Mouse (Mus musculus): Measurements from ENCODE around the gene Atxn3.
"Not testable (repeated sequence)": the region's sequence is repeated elsewhere in the genome, so short reads cannot be mapped to it uniquely, and the experiment has no call there.

Gene Atxn3

DNA sequence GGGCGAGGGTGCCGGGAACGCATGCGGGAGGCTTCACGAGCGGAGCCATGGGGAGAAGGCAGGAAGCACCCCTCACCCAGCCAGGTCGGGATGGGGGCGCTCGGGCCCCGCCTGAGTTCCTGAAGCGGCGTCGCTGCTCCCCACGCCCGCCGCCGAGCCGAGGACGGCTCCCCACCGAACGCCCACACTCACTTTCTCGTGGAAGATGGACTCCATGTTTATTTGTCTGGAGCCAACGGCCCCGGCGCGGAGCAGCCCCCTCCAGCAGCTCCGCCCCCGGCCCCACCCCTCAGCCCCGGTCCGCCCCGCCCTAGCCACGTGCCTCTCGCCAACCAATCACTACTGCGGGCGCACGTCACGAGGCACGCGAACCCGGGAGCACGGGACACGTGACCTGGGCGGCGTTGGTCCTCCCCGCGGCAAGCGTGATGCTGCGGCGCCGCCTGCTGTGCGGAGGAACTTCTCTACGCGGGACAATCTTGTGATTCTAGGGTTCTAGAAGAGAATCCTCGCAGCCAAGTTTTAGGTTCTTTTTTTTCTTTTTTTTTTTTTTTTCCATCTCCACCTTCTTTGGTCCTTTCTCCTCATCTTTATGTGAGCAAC is at the start of gene Atxn3:
TSS of gene Atxn3 (minus strand) at position 305 of the 603 bp plus-strand sequence.
- peak; percentile 99 for DNase-seq (ENCODE audit: low read depth, low spot score)

DNA sequence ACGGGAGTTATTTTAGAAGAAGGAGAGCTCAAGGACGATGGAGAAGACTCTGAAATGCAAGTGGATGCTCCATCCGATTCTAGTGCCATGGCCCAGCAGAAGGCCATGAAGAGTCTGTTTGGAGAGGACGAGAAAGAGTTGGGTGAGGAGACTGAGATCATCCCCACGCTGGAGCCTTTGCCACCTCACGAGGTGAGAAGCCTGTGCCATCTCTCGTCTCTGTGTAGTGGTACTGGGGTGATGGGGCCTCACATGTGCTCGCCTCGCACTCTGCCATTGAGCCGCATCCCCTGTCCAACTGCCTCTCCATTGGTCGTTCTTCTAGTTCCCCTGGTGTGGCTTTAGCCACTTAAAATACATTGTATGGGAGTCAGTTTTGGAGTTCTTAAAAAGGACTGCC is 42.7 kb upstream of the Atxn3 start:
- DNase-seq (ENCODE audit: low read depth, low spot score), result no peak

DNA sequence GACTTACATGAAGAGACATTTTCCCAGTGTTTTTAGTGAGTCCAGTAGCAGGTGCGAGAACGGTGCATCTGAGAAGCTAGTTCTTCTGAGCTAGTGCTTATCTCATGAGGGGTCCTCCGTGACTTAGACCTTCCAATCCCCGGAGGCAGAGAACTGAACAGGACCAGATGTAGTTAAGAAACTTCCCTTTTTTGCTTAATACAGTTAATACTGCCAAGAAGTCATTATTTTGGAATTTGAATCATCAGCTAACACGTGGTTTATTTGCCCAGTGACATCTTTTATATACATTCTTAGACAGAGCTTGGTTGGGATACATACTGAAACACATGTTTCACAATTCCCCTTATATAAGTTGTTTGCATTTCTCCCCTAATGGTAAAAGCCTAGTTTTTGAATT is 40.9 kb upstream of the Atxn3 start:
- DNase-seq (ENCODE audit: low read depth, low spot score), result no peak

DNA sequence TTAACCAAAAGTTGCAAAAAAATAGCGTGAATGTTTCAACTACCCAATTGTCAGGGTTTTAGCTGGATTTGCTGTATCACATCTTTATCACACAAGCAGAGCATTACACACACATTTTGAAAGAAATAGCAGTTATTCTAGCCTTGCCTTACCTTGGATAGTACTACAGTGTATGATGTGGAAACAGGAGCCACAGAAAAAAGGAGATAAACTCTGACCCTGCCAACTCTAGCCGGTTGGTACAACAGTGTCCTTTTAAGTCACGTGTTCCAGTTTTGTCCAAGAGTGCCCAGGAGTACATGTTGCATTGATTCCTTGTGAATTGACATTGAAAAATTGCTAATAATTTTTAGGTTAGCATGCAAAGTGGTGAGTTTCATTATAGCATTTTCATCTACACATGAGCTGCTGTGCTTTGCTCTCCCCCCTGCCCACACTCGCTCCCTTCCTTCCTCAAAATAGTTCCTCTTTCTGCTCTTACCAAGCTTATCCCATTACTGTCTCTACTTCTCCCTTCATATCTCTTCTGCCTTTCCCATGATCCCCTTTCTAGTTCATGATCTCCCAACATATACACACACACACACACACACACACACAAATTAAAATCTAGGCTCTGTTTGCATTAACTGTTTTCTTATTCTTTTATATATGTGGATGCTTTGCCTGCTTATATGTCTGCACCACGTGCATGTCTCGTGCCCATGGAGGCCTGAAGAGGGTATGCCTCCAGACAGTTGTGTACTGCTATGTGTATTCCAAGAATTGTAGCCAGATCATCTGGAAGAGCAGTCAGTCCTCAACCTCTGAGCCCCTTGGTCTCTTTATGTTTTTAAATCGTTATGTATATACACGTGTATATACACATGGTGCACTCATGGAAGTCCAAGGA is 36.8 kb upstream of the Atxn3 start:
- DNase-seq (ENCODE audit: low read depth, low spot score), result no peak

DNA sequence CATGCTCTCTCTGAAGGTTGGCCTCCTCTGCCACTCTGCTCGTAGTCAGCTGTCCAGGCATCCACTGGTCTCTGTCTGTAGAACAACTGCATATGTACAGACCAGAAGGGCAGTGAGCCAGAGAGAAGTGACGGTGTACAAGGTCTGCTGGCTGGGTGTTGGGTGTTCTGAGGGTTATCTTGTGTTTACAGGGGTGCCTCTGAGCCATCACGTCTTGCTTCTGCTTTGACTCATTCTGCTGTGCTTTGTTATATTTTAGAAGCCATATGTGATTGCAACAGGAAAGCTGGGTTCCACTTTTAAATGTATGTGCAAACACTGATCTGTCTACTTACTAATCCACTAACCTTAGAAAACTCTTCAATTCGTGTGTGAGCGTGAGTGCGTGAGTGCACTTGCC is 29.6 kb upstream of the Atxn3 start:
- no peak for DNase-seq (ENCODE audit: low read depth, low spot score)

DNA sequence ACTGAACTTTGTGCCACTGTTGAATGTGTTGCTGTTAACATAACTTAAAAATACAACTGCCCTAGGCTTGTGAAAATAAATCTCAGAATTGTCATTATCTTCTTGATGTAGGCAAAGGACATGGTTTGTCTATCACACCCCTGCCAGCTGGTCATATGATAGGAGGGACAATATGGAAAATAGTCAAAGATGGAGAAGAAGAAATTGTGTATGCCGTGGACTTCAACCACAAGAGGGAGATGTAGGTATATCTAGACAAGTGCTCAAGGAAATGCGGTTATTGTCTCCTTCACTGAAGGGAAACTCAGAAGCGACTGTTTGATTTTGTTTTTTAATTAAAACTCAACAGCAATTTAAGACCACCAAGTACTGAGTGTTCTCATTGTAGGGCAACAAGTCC is 27.1 kb upstream of the Atxn3 start:
- DNase-seq (ENCODE audit: low read depth, low spot score), result peak; percentile 58

DNA sequence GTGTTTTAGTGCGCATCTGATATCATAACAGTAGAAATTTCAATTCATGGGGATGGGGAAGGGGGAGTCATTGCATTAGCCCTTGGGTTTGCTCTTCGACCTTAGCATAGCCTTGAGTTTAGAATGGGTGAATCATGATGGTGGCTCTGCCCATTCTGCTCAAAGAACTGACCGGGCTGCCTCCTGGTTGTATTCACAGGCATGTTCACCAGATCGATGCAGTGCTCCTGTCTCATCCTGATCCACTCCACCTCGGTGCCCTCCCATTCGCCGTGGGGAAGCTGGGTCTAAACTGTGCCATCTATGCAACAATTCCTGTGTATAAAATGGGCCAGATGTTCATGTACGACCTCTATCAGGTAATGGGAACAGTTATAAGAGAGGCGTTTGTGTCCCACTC is 24.9 kb upstream of the Atxn3 start:
- no peak for DNase-seq (ENCODE audit: low read depth, low spot score)

DNA sequence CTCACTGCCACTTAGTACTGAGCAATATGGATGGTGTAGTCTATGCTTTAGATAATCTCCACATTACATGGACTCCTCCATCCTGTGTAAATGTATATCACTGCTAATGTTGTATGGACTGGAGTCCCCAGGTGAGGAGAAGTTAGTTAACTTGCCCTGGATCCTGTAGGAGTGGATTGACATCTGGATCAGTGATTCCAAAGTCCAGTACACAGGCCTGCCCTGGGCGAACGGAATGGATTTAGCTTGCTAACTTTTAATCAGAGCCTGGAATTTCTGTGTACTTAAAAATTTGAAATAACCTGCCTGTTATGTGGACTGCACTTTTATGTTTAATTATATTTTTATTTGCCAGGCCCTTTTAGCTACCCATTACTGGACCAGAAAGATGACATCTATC is 23.5 kb upstream of the Atxn3 start:
- no peak for DNase-seq (ENCODE audit: low read depth, low spot score)

DNA sequence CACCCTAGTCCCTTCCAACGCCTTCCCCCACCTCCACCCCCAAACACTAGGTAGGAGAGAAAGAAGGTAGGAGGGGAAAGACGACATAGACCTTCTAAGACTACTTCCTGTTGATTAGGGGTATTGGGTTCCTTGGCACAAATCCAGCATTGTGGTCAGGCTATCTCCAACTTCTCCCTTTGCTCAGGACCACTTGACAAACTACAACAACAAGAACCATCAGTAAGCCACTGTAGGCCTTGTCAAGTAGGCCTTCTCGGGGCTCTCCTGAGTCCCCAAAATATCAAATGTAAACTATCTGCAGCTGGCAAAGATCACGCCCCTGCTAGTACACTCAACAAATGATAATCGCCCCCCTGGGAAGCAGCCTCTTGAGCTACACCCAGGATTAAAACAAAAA is 22.2 kb upstream of the Atxn3 start:
- DNase-seq (ENCODE audit: low read depth, low spot score), result peak; percentile 15

DNA sequence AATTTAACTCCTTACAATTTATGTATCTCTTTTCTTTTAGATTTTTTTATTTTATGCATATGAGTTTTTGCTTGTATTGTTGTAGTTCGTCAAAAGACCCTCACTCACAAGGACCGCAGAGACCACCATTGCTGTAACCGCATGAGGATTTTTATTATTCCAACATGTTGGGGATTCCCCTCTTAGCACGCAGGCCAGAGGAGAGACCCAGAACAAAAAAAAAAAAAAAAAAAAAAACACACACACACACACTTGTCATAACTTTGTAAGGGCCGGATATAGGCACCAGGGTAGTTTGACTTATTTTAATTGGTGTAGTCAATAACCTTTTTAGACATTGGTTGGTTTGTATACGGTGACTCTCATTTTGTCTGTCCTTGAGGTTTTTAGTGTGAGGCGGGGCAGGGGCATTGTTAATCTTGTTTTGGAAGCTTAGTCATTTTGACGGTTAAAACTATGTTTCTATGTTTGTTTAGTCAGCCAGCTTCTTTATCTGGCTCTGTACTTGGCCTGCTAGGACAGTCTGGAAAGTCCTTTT is 21.2 kb upstream of the Atxn3 start:
- no peak for DNase-seq (ENCODE audit: low read depth, low spot score)

DNA sequence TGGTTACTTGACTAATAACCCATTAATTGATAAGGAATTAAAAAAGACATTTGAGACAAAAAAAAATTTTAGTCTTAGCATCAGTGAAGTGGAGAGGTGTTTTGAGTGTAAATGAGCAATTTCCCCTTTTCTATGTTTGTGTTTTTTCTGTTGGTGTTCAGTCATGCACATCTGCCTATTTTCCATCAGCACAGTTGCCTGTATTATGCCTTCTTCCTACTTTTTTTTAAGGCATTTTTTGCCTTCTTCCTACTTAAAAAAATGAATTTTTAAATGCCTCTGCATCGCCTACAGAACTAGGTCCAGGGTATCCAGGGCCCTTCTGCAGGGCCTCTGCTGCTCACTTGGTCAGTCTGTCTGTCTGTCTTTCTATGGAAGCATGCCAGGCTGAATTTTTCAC is 20.5 kb upstream of the Atxn3 start:
- no peak for DNase-seq (ENCODE audit: low read depth, low spot score)

DNA sequence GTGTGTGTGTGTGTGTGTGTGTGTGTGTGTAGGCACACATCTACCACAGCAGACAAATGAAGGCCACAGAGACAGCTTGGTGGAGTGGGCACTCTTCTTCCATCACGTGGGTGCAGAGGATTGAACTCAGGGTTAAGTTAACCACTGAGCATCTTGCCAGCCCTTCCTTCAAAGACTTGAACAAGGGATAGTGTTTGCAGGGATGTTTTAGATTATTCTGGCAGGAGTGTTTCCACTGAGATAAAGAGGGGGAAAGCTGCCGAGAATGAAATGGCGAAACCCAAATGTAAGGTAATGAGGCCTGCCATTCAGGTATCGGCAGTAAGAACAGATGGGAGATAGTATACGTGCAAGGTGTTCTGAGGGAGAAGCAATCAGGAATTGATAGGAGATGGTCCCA is 20.1 kb upstream of the Atxn3 start:
- DNase-seq (ENCODE audit: low read depth, low spot score), result no peak

DNA sequence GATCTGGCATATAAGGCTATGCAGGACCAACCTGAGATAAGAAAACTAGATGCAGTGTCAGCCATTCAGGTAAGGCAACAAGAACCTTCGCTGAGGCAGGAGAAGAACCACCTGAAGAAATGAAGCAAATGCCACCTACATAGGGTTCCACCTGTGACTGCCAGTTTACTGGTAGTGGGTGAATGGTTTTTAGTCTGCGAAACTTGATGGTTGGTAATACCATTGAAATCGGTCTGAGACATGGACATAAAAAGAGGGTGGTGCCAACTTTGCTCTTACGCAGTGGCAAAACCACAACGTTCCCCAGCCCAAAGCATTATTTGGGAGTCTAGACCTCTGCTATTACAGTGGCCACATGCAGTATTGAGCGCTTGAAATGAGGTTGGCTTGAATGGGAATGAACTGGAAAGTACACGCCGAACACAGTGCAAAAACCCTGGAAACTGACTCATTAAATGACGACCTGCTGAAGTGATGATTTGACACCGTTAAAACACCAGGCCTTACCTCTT is 19.4 kb upstream of the Atxn3 start:
- no peak for DNase-seq (ENCODE audit: low read depth, low spot score)

DNA sequence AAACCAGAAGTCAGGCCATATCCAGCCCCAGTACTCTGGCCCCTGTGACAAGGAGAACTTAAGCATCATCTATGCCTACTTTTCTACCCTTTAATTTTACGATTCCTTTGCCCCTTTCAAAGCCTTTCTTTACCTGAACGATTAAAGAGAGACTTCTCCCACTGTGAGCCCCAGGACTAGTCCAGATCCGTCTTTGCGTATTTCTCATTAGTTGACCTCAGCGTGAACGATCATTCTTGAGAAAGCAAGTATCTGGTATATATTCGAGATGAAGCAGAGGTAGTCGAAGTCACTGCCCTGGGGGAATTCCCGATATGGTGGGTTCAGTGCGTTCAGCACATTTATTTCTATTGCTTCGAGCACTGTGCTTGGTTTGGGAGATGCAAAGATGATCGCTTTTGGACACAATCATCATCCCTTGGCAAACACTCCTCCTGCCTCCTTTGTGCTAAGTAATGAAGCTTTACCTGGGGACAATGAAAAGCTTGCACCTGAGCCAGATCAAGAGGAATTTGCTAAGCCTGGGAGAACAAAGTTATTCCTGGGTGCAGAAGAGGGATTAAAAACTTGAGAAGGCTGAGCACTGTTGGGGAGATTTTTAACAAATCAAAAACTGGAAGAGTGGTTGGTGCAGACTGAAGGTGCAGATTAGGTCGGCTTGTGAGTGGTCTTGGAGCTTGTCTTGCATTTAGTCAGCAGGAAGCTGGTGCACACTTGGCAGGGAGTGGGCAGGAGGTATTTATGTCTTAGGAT is 18.8 kb upstream of the Atxn3 start:
- DNase-seq (ENCODE audit: low read depth, low spot score), result no peak

DNA sequence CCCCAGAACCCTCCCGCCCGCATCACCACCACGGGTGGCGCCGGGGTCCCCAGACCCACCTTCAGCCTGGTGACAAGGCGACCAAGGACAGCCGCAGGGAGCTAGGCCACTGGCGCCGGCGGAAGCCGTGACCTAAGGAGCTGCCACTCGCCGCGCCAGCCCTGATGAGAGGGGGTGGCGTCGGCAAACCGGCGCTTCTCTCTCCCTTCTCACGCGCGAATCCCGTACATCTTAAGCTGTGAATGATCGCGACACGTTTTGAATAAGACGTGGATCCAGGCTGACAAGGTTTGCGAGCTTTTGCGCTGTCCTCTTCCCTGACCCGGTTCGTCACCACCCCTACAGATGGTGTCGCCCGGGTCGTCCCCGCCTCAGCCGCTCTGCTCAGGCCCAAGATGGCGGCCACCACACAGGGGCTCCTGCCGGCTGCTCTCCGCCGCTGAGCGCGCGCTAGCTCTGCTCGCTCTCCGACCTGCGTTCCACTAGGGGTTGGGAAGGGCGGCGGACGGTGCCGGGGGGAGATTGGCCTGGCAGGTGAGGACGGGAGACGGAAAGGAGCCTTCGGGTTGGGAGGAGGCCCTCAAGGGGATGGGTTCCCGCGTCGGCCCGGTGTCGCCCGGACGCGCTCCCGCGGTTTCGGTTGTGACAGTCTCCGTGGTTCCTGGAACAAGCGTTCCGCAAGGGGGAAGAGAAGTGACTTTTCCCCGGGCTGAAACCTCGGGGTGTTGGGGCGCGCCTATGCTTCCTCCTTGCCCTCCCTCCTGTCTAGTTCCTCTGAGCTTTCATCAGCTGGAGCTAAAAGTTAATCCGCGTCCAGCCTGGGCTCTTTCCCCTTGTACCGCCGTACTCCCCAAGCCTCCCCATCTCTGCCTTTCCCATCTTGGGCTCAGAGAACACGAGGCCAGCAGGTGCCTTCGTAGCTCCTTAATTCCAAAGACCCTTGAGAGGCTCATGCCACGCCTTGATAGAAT is 17.8 kb upstream of the Atxn3 start, which contains the start of gene Cpsf2:
TSS of gene Cpsf2 (plus strand) at position 388 of the 971 bp plus-strand sequence.
- DNase-seq (ENCODE audit: low read depth, low spot score), result peak; percentile 90

DNA sequence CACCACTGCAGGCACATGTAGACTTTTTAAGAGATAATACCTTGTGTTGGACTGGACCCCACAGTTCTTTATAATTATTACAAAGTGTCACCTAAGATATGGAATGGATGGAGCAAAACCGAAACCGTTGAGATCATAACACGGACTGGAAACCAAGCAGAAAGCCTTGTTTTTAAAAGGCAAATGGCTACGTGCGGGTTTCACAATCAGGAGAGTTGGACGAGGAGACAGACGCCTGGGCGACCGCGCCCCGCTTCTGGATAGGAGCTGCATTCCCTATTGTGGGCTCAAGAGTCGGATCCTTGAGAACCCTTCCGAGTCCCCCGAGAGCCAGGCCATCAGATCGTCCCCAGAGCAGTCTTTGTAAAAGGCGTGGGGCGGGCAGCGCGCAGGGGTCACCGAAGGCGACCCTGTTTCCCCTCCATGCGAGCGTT is 17.1 kb upstream of the Atxn3 start:
- DNase-seq (ENCODE audit: low read depth, low spot score), result no peak

DNA sequence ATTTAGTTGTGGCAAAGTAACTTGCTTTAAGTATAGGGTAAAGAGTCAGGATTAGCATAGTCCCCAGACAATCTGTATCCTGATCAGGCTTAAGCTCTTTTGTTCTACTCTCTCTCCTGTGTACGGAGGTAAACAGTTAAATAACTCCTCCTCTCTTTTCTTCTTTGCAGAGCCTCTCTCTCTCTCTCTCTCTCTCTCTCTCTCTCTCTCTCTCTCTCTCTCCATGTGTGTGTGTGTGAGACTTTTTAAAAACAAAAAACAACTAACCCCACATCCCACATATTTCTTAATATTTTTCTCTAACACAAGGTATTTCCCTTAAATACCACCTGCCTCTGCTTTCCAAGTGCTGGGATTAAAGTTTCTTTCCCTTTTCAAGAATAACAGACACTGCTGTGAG is 16.5 kb upstream of the Atxn3 start:
- DNase-seq (ENCODE audit: low read depth, low spot score), result no peak

DNA sequence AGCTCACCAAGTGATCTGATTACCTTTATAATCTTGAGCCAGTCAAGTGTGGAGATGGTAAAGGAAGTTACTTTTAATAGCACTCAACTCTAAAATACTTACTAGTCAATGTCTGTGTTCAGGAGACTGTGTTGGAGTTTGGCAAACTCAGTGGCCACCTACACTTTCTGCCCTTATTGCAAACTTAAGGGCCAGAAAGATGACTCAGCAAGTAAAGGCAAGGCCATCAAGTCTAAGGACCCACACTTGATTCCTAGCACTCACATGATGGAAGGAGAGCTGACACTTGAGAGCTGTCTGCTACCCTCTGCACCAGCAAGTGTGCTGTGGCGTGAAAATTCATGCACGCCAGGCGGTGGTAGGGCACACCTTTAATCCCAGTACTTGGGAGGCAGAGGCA is 14.2 kb upstream of the Atxn3 start:
- DNase-seq (ENCODE audit: low read depth, low spot score), result no peak

DNA sequence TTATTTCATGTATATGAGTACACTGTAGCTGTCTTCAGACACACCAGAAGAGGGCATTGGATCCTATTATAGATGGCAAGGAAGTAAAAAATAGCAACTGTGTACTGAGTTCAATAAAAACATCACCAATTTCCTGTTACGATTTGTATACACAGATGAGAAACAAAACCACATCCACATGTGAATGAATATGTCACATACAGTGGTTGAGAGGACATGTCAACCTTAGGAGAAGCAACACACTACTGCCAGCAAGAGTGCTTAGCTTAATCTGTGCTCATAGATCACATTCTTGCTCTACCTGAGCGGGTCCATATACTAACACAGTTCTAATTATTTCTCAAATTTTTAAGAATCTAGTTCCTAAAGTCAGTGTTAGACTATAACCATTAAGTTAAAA is 13.3 kb upstream of the Atxn3 start:
- DNase-seq (ENCODE audit: low read depth, low spot score), result no peak

DNA sequence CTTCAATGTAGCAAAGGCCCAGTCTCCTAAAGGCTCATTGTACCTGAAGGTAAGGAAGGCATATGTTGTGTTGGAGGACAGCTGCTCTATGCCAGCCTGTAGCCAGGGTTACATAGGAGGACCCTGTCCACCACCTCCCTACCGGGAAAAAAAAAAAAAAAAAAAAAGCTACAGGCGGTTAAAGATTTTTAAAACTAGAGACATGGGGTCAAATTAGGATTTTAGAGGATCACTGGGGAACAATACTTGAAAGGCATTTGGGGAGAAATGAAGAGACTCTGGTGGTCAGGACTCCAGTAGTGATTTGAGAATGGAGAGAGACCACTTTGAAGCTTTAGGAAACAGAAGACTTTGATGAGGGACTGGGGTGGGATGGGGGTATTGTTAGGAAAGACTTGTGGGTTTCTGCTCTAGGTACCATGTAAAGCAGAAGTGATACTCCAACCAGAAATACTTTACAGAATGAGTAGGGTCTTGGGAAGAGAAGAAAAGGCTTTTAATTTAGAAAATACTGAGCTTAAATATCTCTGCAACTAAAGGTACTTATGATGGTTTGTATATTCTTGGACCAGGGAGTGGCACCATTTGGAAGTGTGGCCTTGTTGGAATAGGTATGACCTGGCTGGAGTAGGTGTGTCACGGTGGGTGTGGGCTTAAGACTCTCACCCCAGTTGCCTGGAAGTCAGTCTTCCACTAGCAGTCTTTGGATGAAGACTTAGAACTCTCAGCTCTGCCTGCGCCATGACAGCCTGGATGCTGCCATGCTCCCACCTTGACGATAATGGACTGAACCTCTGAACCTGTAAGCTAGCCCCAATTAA is 1.1 kb upstream of the Atxn3 start:
- not testable (repeated sequence) for DNase-seq (ENCODE audit: low read depth, low spot score)

Measured in brain, adult 2 months (tissue).